Mouse (Mus musculus) hindbrain, embryonic 15.5 days (tissue): ENCODE data around the gene Fam114a1. TPM values are rescaled to one million over a fixed set of nuclear protein-coding genes. Genes with fewer than 3 reads are reported as not detected.

Experiments
- ATAC-seq: fragments of 200-750 bp; cut with Nextera tagmentation; 2 replicates; pipeline ENCODE4 v1.8.0; 2017; ENCODE audit warnings: low read depth, moderate number of reproducible peaks, moderate TSS enrichment; ENCODE audit not compliant: low FRiP score
- H3K27ac ChIP-seq: fragments of 300-500 bp; sonication (generic); replicated peaks from 2 replicates; pipeline ENCODE4 v1.5.1; 2015; ENCODE audit warnings: mild to moderate bottlenecking, inconsistent platforms
- H3K27me3 ChIP-seq: fragments of 300-500 bp; sonication (generic); 2 replicates; pipeline ENCODE4 v1.6.1; 2015; ENCODE audit warnings: control low read depth, inconsistent platforms
- H3K36me3 ChIP-seq: fragments of 300-500 bp; sonication (generic); 2 replicates; pipeline ENCODE4 v1.6.1; 2015; ENCODE audit warnings: control low read depth, inconsistent platforms
- H3K4me1 ChIP-seq: fragments of 300-500 bp; sonication (generic); replicated peaks from 2 replicates; pipeline ENCODE4 v1.6.1; 2015; ENCODE audit warnings: control low read depth, inconsistent platforms
- H3K4me2 ChIP-seq: fragments of 300-500 bp; sonication (generic); 2 replicates; pipeline ENCODE4 v1.6.1; 2015; ENCODE audit warnings: moderate library complexity, mild to moderate bottlenecking, inconsistent platforms
- H3K4me3 ChIP-seq: fragments of 300-500 bp; sonication (generic); 2 replicates; pipeline ENCODE4 v1.5.1; 2015; ENCODE audit warnings: mild to moderate bottlenecking, inconsistent platforms
- H3K9ac ChIP-seq: fragments of 300-500 bp; sonication (generic); 2 replicates; pipeline ENCODE4 v1.6.1; 2015; ENCODE audit warnings: inconsistent platforms
- H3K9me3 ChIP-seq: fragments of 300-500 bp; sonication (generic); 2 replicates; pipeline ENCODE4 v1.6.1; 2016; ENCODE audit warnings: control low read depth, inconsistent platforms
- WGBS: fragments of 180-500 bp; shearing (Covaris S2); methylation state at CpG from one replicate; pipeline ENCODE4 v1.1.7; 2015; 5-methylcytosine and 5-hydroxymethylcytosine counted together
- polyA plus RNA-seq: library from polyadenylated mRNA; unstranded; fragments of >200 nt; fragmentation: Nextera tagmentation; extraction: Ambion mirVana; gene quantifications from 2 replicates; pipeline ENCODE4 v1.2.1, GENCODE M21; 2015

Fam114a1 gene
- polyA plus RNA-seq, 1 experiment from 2014 or later = 9.1 TPM

GRCm38 (mm10) chr5:64968961-64969860, 660 bp upstream of the Fam114a1 start:
- H3K27ac ChIP-seq = no peak overlapping the region
- WGBS = 5% methylated on average over 14 of the region's 14 CpGs
- no peaks in the 10 kb centered on the region for H3K9me3 ChIP-seq
- H3K4me2 ChIP-seq = peak overlapping the region; percentile 96
- no peaks in the 10 kb centered on the region for H3K36me3 ChIP-seq
- peak overlapping the region; percentile 55 for H3K4me3 ChIP-seq
- peak overlapping the region; percentile 50 for H3K9ac ChIP-seq
- peaks cover 13% of the 10 kb centered on the region for H3K4me1 ChIP-seq
- ATAC-seq = no peak
- H3K27me3 ChIP-seq = peaks cover 10% of the 10 kb centered on the region

GRCm38 (mm10) chr5:64975121-64975520, 5.2 kb downstream of the Fam114a1 start:
- ATAC-seq = no peak
- H3K9ac ChIP-seq = no peak overlapping the region
- H3K27me3 ChIP-seq = 0 out of 2 replicates have a peak, but pooled peaks cover 2% of the 10 kb centered on the region
- WGBS = 85% methylated on average over 5 of the region's 5 CpGs
- H3K4me3 ChIP-seq = no peak overlapping the region
- H3K36me3 ChIP-seq = no peaks in the 10 kb centered on the region
- H3K27ac ChIP-seq = no peak overlapping the region
- H3K4me1 ChIP-seq = peaks cover 4% of the 10 kb centered on the region
- H3K9me3 ChIP-seq = no peaks in the 10 kb centered on the region
- H3K4me2 ChIP-seq = no peak overlapping the region

GRCm38 (mm10) chr5:64977128-64977527, 7.3 kb downstream of the Fam114a1 start:
- H3K27ac ChIP-seq = no peak overlapping the region
- no peak overlapping the region for H3K4me2 ChIP-seq
- no peak for ATAC-seq
- no peaks in the 10 kb centered on the region for H3K9me3 ChIP-seq
- no peaks in the 10 kb centered on the region for H3K27me3 ChIP-seq
- WGBS = 72% methylated on average over 8 of the region's 8 CpGs
- H3K36me3 ChIP-seq = no peaks in the 10 kb centered on the region
- no peak overlapping the region for H3K9ac ChIP-seq
- no peaks in the 10 kb centered on the region for H3K4me1 ChIP-seq
- no peak overlapping the region for H3K4me3 ChIP-seq

GRCm38 (mm10) chr5:64985971-64986370, 16.1 kb downstream of the Fam114a1 start:
- no peak for ATAC-seq
- no peak overlapping the region for H3K27ac ChIP-seq

GRCm38 (mm10) chr5:64989940-64990339, 20.1 kb downstream of the Fam114a1 start:
- 95% methylated on average over 1 of the region's 1 CpGs for WGBS
- no peaks in the 10 kb centered on the region for H3K9me3 ChIP-seq
- 0 out of 2 replicates have a peak, but pooled peaks cover 4% of the 10 kb centered on the region for H3K4me1 ChIP-seq
- H3K4me3 ChIP-seq = no peak overlapping the region
- H3K27ac ChIP-seq = no peak overlapping the region
- ATAC-seq = no peak
- no peaks in the 10 kb centered on the region for H3K36me3 ChIP-seq
- no peaks in the 10 kb centered on the region for H3K27me3 ChIP-seq
- no peak overlapping the region for H3K9ac ChIP-seq
- H3K4me2 ChIP-seq = no peak overlapping the region

More at GRCm38 (mm10) chr5:64985971-64986370, 16.1 kb downstream of the Fam114a1 start:
- no peaks in the 10 kb centered on the region for H3K9me3 ChIP-seq
- 79% methylated on average over 7 of the region's 7 CpGs for WGBS
- H3K4me2 ChIP-seq = no peak overlapping the region
- no peak overlapping the region for H3K9ac ChIP-seq
- no peak overlapping the region for H3K4me3 ChIP-seq
- H3K4me1 ChIP-seq = 0 out of 2 replicates have a peak, but pooled peaks cover 4% of the 10 kb centered on the region
- no peaks in the 10 kb centered on the region for H3K36me3 ChIP-seq
- H3K27me3 ChIP-seq = no peaks in the 10 kb centered on the region

- Histone ChIP-seq H3K9ac (no peak overlapping the region), H3K27ac (no peak overlapping the region), H3K4me2 (no peak overlapping the region), H3K27me3 (no peaks in the 10 kb centered on the region), H3K9me3 (no peaks in the 10 kb centered on the region), H3K4me1 (0 out of 2 replicates have a peak, but pooled peaks cover 4% of the 10 kb centered on the region), H3K4me3 (no peak overlapping the region), H3K36me3 (no peaks in the 10 kb centered on the region)
- no peak for ATAC-seq
- WGBS = 49% methylated on average over 8 of the region's 8 CpGs
These were observed 22.7 kb downstream of the Fam114a1 start for GRCm38 (mm10) chr5:64992540-64992939.

- WGBS = 97% methylated on average over 2 of the region's 2 CpGs
- Histone ChIP-seq H3K27ac (no peak overlapping the region), H3K4me1 (no peaks in the 10 kb centered on the region), H3K4me2 (no peak overlapping the region), H3K9ac (no peak overlapping the region), H3K9me3 (no peaks in the 10 kb centered on the region), H3K36me3 (no peaks in the 10 kb centered on the region), H3K4me3 (no peak overlapping the region), H3K27me3 (no peaks in the 10 kb centered on the region)
- ATAC-seq = no peak
These were observed 25.5 kb downstream of the Fam114a1 start for GRCm38 (mm10) chr5:64995408-64995807.

- 49% methylated on average over 10 of the region's 10 CpGs for WGBS
- Histone ChIP-seq H3K4me3 (no peak overlapping the region), H3K9ac (no peak overlapping the region), H3K27ac (peak overlapping the region; percentile 49), H3K36me3 (no peaks in the 10 kb centered on the region), H3K27me3 (no peaks in the 10 kb centered on the region), H3K4me1 (peaks cover 8% of the 10 kb centered on the region), H3K4me2 (no peak overlapping the region), H3K9me3 (no peaks in the 10 kb centered on the region)
- ATAC-seq = peak; percentile 79
These were observed 33.3 kb downstream of the Fam114a1 start for GRCm38 (mm10) chr5:65002940-65003824.

GRCm38 (mm10) chr5:65003946-65004535, 34.2 kb downstream of the Fam114a1 start:
- Histone ChIP-seq H3K27me3 (no peaks in the 10 kb centered on the region), H3K27ac (0 out of 2 replicates have a peak overlapping the region, but pooled peaks have one; percentile 13), H3K36me3 (no peaks in the 10 kb centered on the region), H3K9me3 (no peaks in the 10 kb centered on the region), H3K4me3 (no peak overlapping the region), H3K4me2 (no peak overlapping the region), H3K9ac (no peak overlapping the region), H3K4me1 (peaks cover 8% of the 10 kb centered on the region)
- ATAC-seq = no peak
- WGBS = 57% methylated on average over 7 of the region's 7 CpGs

- WGBS = 94% methylated on average over 4 of the region's 4 CpGs
- H3K27me3 ChIP-seq = no peaks in the 10 kb centered on the region
- no peak overlapping the region for H3K27ac ChIP-seq
- H3K9me3 ChIP-seq = no peaks in the 10 kb centered on the region
- no peak overlapping the region for H3K4me3 ChIP-seq
- H3K4me1 ChIP-seq = peaks cover 8% of the 10 kb centered on the region
- no peaks in the 10 kb centered on the region for H3K36me3 ChIP-seq
- no peak overlapping the region for H3K9ac ChIP-seq
- ATAC-seq = no peak
- H3K4me2 ChIP-seq = no peak overlapping the region
These were observed 35.4 kb downstream of the Fam114a1 start for GRCm38 (mm10) chr5:65005251-65005650.

- Histone ChIP-seq H3K4me3 (no peak overlapping the region), H3K27me3 (no peaks in the 10 kb centered on the region), H3K4me2 (no peak overlapping the region), H3K4me1 (peaks cover 8% of the 10 kb centered on the region), H3K27ac (no peak overlapping the region; the same call in 1 of the 2 replicates), H3K9me3 (no peaks in the 10 kb centered on the region), H3K9ac (no peak overlapping the region), H3K36me3 (no peaks in the 10 kb centered on the region)
- no peak for ATAC-seq
- 39% methylated on average over 4 of the region's 4 CpGs for WGBS
These were observed 36.2 kb downstream of the Fam114a1 start for GRCm38 (mm10) chr5:65006011-65006491.
